Mouse (Mus musculus): Measurements from ENCODE around the gene Abcb9.

Abcb9 gene

GRCm38 (mm10) chr5:124095596-124096232 lies at the start of gene Abcb9:
Abcb9 (minus strand) TSS chr5:124095798.
- peak; percentile 87 to 92 for DNase-seq (ENCODE audit: low spot score in 2 of 2)

GRCm38 (mm10) chr5:124138066-124138465 lies 42.5 kb upstream of the Abcb9 start:
- DNase-seq (ENCODE audit: low spot score in 2 of 2): peak in 1 of 2 experiments; percentile 38

- DNase-seq (ENCODE audit: low spot score in 2 of 2): no peak
Observed at GRCm38 (mm10) chr5:124134261-124134660, 38.7 kb upstream of the Abcb9 start.

GRCm38 (mm10) chr5:124125093-124125492 lies 29.5 kb upstream of the Abcb9 start:
- DNase-seq (ENCODE audit: low spot score in 2 of 2): no peak

DNA sequence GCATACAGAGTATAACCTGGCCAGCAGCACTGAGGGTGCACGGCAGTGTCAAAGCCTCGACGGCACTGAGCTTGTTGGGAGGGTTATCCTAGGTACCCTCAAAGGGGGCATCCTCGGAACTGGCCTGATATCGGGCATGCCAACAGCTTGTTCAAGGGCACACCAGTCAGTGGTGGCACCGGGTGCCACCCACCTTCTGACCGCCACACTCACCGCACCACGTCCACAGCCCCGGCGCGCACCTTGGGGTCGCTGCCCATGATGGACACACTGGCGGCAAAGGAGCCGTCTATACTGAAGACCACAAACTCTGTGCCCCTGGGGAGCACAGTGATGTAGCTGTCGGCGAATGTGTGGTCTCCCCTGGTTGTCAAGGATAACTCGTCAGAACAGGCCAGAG lies 26.8 kb upstream of the Abcb9 start:
- DNase-seq (ENCODE audit: low spot score in 2 of 2): no peak

GRCm38 (mm10) chr5:124119204-124119603 lies 23.6 kb upstream of the Abcb9 start:
- no peak for DNase-seq (ENCODE audit: low spot score in 2 of 2)

GRCm38 (mm10) chr5:124115990-124116845 lies 20.6 kb upstream of the Abcb9 start, which contains the start of gene Arl6ip4:
Arl6ip4 (plus strand) TSS chr5:124116089.
- peak; percentile 70 to 85 for DNase-seq (ENCODE audit: low spot score in 2 of 2)

DNA sequence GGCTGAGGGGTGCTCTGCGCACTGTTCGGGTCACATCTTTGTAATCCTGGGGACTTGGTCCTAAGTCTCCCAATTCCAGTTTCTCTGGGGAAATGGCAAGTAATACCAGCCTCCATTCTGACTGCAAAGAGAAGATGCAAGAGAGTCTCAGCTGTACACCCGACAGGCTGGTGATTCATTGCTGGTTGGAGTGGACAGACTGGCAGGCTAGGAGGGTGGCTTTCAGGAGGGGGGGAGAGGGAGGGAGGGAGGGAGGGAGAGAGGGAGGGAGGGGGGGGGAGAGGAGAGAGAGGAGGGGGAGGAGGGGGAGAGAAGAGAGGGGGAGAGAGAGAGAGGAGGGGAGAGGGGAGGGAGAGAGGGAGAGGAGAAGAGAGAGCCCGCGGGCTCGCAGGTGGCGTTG lies 19.9 kb upstream of the Abcb9 start:
- no peak for DNase-seq (ENCODE audit: low spot score in 2 of 2)

DNA sequence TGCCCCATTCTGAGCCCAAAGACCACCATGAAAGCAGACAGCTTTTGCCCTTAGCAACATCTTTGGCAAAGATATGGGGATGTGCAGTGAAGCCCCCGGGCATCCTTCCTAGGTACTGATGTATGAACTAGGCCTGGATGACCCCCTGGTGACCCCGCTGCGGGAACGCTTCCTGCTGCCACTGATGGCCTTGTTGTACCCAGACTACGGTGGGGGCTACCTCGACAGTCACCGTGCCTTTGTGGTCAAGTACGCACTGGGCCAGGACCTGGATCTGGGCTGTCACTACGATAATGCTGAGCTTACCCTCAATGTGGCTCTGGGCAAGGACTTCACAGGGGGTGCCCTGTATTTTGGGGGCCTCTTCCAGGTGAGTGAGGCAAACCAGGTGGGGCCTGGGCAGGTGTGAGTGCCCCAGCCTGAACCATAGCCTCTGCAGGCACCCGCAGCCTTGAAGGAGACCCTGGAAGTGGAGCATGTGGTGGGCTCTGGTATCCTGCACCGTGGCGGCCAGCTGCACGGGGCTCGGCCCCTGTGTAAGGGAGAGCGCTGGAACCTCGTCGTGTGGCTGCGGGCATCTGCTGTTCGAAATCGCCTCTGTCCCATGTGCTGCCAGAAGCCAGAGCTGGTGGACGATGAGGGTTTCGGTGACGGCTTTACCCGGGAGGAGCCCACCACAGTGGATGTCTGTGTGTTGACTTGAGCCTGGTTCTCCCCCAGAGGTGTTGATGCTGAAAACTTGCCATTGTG lies 18.9 kb upstream of the Abcb9 start:
- no peak for DNase-seq (ENCODE audit: low spot score in 2 of 2)

DNA sequence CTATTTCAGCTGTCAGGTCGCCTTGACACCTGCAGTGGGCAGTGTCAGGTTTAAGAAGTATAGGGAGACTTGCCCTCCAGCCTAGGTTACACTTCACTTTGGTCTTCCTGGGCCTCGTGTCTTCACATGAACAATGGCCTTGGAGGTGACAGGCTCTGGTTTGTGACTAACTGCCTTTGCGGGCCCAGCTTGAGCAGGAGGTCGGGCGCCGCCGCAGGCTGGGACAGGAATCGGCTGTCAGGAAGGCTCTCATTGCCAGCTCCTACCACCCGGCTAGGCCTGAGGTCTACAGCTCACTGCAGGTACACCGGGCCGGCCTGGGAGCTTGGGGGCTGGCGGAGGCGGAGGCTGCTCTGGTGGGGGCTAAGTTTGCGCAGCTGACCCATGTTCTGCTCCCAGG lies 17.4 kb upstream of the Abcb9 start:
- DNase-seq (ENCODE audit: low spot score in 2 of 2): peak in 1 of 2 experiments; percentile 54

GRCm38 (mm10) chr5:124112531-124112930 lies 16.9 kb upstream of the Abcb9 start:
- DNase-seq (ENCODE audit: low spot score in 2 of 2): peak in 1 of 2 experiments; percentile 34

DNA sequence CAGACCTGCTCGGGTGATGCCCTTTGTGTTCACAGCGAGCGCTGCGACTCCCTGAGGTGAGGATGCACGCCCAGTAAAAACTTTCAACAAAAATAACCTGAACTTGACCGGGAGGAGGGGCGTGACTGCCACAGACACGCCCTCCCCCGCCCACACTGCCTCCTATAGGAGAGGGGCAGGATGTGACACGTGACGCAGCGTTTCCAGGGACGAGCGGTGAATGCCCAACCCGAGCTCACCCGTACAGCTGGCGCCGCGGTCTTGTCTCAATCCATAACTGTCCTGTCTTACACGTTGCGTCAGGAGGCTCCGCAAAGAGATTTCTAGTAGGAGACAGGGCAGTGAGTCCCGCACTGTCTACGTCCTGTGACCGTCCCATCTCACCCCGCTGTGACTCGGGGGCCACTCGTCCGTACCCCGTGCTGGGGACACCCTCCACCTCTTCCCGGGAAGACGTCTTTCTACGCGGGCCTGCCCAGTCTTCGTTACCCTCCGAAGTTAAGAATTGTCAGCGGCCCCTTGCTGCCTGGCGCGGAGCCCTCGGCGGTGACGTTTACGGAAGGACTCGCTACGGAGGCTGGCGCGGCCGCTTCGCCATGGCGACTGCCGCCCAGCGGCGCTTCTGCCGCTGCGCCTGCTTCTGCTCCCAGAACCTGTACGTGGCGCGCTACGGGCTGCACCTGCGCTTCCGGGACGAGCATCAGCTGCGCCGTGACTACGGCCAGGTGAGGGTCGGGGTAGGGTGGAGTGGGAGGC lies 16.3 kb upstream of the Abcb9 start, which contains the start of gene Ogfod2:
Ogfod2 (plus strand) TSS at position 556 of the 756 bp plus-strand sequence.
- peak; percentile 86 to 95 for DNase-seq (ENCODE audit: low spot score in 2 of 2)

DNA sequence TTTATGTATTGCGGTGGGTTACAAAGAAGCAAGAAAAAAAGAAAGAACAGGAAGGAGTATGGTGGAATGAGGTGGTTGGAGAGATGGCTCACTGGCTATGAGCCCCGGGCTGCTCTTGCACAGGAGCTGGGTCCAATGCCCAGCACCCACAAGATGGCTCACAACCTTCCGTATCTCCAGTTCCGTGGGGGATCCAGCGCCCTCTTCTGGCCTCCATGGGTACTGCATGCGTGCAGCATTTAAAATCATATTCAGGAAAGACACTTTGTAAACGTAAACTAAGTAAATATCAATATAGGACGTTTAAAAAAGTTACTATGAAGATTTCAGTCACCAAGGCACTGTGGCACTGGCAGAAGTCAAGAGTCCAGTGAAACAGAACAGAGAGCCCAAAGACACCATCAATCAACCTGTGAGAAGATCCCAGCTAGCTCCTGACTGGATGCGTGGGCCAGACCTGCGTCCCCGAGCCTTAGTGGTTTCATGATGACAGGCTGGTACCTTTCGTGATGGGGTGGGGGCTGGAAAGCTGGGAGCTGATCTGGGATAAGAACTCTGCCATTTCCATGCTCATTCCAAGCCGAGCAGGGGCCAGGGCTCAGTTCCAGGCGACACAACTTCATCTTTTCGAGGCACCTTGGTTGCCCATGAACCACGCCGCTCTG lies 15.6 kb upstream of the Abcb9 start:
- peak in 1 of 2 experiments; percentile 51 for DNase-seq (ENCODE audit: low spot score in 2 of 2)

GRCm38 (mm10) chr5:124103552-124103951 lies 8.0 kb upstream of the Abcb9 start:
- DNase-seq (ENCODE audit: low spot score in 2 of 2): no peak

GRCm38 (mm10) chr5:124103020-124103419 lies 7.4 kb upstream of the Abcb9 start:
- DNase-seq (ENCODE audit: low spot score in 2 of 2): no peak

- no peak for DNase-seq (ENCODE audit: low spot score in 2 of 2)
Observed at GRCm38 (mm10) chr5:124102326-124102725, 6.7 kb upstream of the Abcb9 start.

DNA sequence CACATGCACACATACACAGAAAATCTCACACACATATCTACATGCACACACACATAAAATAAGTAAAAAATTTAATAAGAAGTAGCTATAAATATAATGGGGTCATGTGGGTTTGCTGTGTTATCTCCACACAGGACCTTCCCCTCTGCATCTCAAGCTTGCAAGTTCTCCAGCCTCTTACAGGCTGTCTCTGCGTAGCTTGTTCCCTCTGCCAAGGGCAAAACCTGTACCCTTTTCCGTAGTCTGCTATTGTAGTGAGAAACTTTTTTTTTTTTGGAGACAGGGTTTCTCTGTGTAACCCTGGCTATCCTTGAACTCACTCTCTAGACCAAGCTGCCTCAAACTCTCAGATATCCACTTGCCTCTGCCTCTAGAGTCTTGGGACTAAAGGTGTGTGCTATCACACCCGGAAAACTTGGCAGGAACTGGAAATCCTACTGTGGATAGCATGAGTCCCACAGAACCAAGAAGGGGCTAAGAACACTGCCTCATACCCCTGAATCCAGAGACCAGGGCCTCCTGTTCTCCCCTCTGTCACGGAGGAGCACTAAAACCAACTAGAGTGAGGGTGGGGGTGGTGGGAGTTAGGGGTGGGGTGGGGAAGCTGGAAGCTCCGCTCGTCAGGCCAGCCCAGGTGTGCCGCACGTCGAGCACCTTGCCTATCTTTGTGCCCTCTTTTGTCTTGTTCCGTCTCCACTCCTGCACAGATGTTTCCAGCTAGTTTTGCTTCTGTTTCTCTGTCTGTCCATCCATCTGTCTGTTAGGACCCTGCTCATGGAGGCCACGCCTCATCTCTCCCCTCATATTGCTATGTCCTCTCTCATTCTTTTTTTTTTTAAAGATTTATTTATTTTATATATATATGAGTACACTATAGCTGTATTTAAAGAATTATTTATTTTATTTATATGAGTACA lies 4.8 kb upstream of the Abcb9 start:
- no peak for DNase-seq (ENCODE audit: low spot score in 2 of 2)

DNA sequence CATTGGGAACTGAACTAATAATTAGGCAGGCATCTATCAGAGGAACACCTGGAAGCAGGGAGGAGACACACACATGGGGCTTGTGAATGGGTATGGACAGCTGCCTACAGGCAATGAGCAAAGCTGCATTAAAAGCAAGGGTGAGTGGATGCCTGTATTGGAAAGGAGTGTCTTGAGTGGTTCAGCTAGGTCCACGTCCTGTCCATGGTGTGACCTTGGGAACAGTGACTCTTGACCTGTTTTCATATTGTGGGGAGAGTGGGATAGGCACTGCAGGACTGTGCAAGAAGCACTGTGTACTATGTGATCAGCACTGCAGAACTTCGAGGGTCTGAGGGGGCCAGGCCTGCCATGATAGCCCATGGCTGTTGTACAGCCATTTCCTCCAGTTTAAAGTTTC lies 3.3 kb upstream of the Abcb9 start:
- no peak for DNase-seq (ENCODE audit: low spot score in 2 of 2)

- DNase-seq (ENCODE audit: low spot score in 2 of 2): no peak
Observed at GRCm38 (mm10) chr5:124095077-124095581, 469 bp downstream of the Abcb9 start.

Data from cerebellum, postnatal 4 days (tissue).